Mouse (Mus musculus): ENCODE measurements at regions not wholly inside any gene's neighbourhood (a gene's known extent, or its start where the extent isn't known, plus 50 kb on each side); places are given as distances from the start of the nearest gene placed in this dataset.

DNA sequence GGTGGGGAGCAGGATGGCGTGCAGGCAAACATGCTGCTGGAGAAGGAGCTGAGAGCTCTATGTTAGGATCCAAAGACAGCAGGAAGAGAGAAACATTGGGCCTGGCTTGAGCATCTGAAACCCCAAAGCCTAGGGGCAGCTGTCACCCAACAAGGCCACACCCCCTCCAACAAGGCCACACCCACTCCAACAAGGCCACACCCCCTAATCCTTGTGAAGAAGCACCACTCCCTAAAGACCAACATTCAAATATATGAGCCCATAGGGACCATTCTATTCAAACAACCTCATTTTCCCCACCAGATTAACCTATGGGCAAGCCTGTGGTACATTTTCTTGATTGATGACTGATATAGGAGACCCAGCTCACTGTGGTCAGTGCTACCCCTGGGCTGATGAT lies 67.9 kb upstream of the Nepro start:
- 61% methylated on average over 1 of the region's 1 CpGs for WGBS (ENCODE audit: insufficient replicate concordance)
- Histone ChIP-seq H3K4me3 (replicated peaks) (no peak overlapping the region), H3K27ac (replicated peaks) (no peak overlapping the region), H3K4me2 (no peak overlapping the region), H3K27me3 (no peaks in the 10 kb centered on the region), H3K4me1 (replicated peaks) (no peaks in the 10 kb centered on the region), H3K9me3 (replicated peaks) (no peaks in the 10 kb centered on the region), H3K9ac (no peak overlapping the region), H3K36me3 (replicated peaks) (no peaks in the 10 kb centered on the region)
- no peak for ATAC-seq (ENCODE audit: insufficient read depth)

DNA sequence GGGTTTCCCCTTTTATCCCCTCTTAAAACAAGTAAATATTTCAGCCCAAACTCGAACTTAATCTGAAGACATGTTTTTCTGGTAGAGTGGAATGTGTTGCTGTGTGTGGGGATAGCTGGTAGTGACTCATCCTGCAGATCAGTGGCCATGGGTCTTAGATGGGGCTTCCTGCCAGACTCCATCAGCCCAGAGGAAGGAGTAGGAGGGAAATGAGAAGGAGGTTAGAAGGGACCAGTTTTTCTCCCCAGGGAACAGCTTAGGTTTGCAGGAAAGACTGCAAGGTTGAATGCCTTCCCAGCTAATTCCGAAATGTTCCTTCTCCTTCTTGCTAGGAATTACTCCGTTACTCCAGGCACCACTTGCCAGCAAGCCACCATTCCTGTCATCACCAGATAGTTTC lies 68.8 kb upstream of the Nepro start:
- H3K9ac ChIP-seq = no peak overlapping the region
- H3K9me3 ChIP-seq (replicated peaks) = no peaks in the 10 kb centered on the region
- no peak overlapping the region for H3K4me3 ChIP-seq (replicated peaks)
- H3K27me3 ChIP-seq = no peaks in the 10 kb centered on the region
- H3K36me3 ChIP-seq (replicated peaks) = no peaks in the 10 kb centered on the region
- no peak overlapping the region for H3K27ac ChIP-seq (replicated peaks)
- no peaks in the 10 kb centered on the region for H3K4me1 ChIP-seq (replicated peaks)
- 41% methylated on average over 3 of the region's 3 CpGs for WGBS (ENCODE audit: insufficient replicate concordance)
- ATAC-seq (ENCODE audit: insufficient read depth) = no peak
- H3K4me2 ChIP-seq = no peak overlapping the region

DNA sequence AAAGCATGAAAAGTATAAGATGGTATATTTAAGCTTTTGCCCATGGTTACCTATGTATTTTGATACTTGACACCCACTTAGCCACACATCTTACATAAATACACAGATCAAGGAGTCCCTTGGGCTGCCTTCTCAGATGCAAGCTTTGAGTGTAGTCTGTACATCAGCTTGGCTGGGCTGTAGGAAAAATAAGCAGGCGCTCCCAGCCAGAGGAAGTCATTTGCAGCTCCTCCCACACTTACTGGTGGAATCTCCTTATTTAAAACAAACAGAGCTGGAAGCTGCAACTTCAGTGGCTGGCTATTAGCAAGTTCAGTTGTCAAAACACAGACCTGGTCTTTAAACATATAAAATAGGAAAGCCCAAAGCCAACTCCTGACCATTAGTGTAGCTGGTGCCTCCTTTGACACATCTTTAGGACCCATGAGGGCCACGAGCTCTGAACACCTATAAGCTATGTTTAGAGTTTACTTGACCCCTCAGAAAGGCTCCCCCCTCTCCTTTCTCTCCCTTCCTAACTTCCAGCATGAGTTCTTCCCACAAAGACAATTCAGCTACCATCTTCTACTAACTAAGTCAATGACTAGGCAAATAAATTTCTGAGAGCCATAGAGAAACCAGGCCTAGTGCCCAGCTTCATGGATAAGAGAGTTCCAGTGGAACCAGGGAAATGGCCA lies 75.4 kb upstream of the Nepro start:
- H3K27ac ChIP-seq (replicated peaks) = no peak overlapping the region
- H3K4me1 ChIP-seq (replicated peaks) = no peaks in the 10 kb centered on the region
- H3K9me3 ChIP-seq (replicated peaks) = no peaks in the 10 kb centered on the region
- H3K4me3 ChIP-seq (replicated peaks) = no peak overlapping the region
- H3K9ac ChIP-seq = no peak overlapping the region
- WGBS (ENCODE audit: insufficient replicate concordance) = 35% methylated on average over 2 of the region's 2 CpGs
- no peak for ATAC-seq (ENCODE audit: insufficient read depth)
- no peak overlapping the region for H3K4me2 ChIP-seq
- no peaks in the 10 kb centered on the region for H3K36me3 ChIP-seq (replicated peaks)
- no peaks in the 10 kb centered on the region for H3K27me3 ChIP-seq

GRCm38 (mm10) chr16:44643992-44644391 lies 80.1 kb upstream of the Nepro start:
- H3K27me3 ChIP-seq = no peaks in the 10 kb centered on the region
- H3K4me3 ChIP-seq (replicated peaks) = no peak overlapping the region
- H3K9ac ChIP-seq = no peak overlapping the region
- ATAC-seq (ENCODE audit: insufficient read depth) = no peak
- H3K4me1 ChIP-seq (replicated peaks) = no peaks in the 10 kb centered on the region
- H3K36me3 ChIP-seq (replicated peaks) = no peaks in the 10 kb centered on the region
- no peak overlapping the region for H3K27ac ChIP-seq (replicated peaks)
- H3K9me3 ChIP-seq (replicated peaks) = no peaks in the 10 kb centered on the region
- no peak overlapping the region for H3K4me2 ChIP-seq
- WGBS (ENCODE audit: insufficient replicate concordance) = 26% methylated on average over 4 of the region's 4 CpGs

DNA sequence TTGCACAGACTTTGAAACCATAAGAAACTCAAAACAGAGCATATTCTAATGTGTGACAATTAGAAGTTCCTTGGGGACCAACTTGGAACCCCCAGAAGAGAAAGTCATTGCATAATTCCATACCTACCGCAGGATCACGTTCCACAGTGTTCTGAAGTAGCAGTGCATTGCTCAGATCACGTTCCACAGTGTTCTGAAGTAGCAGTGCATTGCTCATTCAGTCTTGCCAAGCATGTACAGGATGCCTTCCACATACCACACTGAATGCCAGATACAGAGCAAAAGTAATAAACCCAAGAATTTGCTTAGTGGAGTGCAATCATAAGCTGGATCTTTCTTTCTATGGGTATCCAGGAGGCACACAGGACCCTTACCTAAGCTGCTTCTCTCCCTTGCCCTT lies 78.4 kb upstream of the Boc start:
- Histone ChIP-seq H3K9me3 (replicated peaks) (no peaks in the 10 kb centered on the region), H3K27ac (replicated peaks) (no peak overlapping the region), H3K4me2 (no peak overlapping the region), H3K27me3 (no peaks in the 10 kb centered on the region), H3K4me1 (replicated peaks) (no peaks in the 10 kb centered on the region), H3K9ac (no peak overlapping the region), H3K4me3 (replicated peaks) (no peak overlapping the region), H3K36me3 (replicated peaks) (no peaks in the 10 kb centered on the region)
- ATAC-seq (ENCODE audit: insufficient read depth) = no peak
- WGBS (ENCODE audit: insufficient replicate concordance) = 69% methylated on average over 3 of the region's 3 CpGs

GRCm38 (mm10) chr16:44634486-44634885 lies 75.8 kb upstream of the Boc start:
- no peak overlapping the region for H3K4me3 ChIP-seq (replicated peaks)
- no peaks in the 10 kb centered on the region for H3K9me3 ChIP-seq (replicated peaks)
- H3K27ac ChIP-seq (replicated peaks) = no peak overlapping the region
- H3K9ac ChIP-seq = no peak overlapping the region
- H3K4me2 ChIP-seq = no peak overlapping the region
- H3K36me3 ChIP-seq (replicated peaks) = no peaks in the 10 kb centered on the region
- no peaks in the 10 kb centered on the region for H3K27me3 ChIP-seq
- WGBS (ENCODE audit: insufficient replicate concordance) = 83% methylated on average over 4 of the region's 4 CpGs
- H3K4me1 ChIP-seq (replicated peaks) = no peaks in the 10 kb centered on the region
- no peak for ATAC-seq (ENCODE audit: insufficient read depth)

DNA sequence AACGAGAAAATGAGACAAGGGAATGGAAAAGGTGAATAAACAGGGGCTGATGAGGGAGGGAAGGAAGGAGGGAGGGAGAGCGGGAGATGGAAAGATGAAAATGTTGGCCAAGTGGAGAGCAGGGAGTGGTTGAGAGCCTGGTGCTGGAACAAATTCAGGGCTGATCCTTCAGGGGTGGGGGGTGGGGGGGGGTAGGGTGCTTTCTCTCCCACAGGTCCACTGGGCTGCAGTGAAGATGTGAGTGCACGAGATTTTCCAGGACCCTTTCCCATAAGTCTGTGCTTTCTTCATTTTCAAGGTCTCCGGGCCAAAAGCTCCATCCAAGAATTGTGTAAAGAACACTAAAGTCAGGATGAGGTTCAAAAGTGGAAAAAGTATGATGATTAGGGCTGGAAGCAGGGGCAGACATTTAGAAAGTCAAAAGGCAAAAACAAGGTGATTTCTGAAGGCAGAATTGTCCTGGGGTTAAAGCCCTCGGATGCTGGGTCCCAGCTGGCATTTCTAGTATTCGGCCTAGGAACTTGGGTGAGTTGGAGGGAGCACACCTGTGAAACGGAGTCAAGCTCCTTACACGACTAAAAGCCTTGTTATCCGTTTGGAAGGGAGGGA lies 74.5 kb upstream of the Boc start:
- WGBS (ENCODE audit: insufficient replicate concordance) = 48% methylated on average over 9 of the region's 9 CpGs
- no peak for ATAC-seq (ENCODE audit: insufficient read depth)
- Histone ChIP-seq H3K4me2 (no peak overlapping the region), H3K4me1 (replicated peaks) (no peaks in the 10 kb centered on the region), H3K27ac (replicated peaks) (no peak overlapping the region), H3K9ac (no peak overlapping the region), H3K4me3 (replicated peaks) (no peak overlapping the region), H3K36me3 (replicated peaks) (no peaks in the 10 kb centered on the region), H3K9me3 (replicated peaks) (no peaks in the 10 kb centered on the region), H3K27me3 (no peaks in the 10 kb centered on the region)

DNA sequence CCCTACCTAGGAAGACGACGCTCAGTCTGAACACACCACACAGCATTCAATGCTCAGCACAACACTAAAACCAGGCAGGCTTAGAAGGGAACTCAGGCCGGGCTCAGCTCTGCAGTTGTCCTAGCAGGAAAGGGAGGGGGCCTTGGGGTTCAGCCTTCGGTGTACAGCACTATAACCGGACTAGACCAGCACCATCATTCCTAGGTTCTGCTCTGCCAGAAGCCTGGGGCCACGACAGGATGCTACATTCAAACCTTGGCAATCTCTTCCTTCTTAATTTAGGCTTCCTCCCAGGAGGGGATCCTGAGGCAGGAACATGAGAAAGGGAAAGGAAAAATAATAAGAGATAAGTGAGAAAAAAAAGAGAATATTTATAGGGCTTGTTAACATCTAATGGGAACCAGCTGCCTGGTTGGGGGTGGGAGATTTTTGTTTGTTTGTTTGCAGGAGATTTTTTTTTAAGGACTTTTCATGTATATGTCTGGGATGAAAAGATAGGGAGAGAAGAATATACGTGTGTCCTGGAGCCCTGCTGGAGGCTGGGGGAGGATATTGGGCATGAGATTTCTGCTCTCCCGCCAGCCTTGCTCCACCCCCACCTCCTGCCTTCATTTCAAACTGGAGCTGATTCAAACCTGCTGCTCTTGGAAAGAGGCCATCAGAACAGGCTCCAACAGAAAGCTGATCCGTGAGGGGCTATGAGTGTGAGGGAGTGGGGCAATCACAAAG lies 73.8 kb upstream of the Boc start:
- ATAC-seq (ENCODE audit: insufficient read depth) = no peak
- WGBS (ENCODE audit: insufficient replicate concordance) = 43% methylated on average over 9 of the region's 9 CpGs
- Histone ChIP-seq H3K4me1 (replicated peaks) (no peaks in the 10 kb centered on the region), H3K36me3 (replicated peaks) (no peaks in the 10 kb centered on the region), H3K27me3 (no peaks in the 10 kb centered on the region), H3K4me2 (no peak overlapping the region), H3K4me3 (replicated peaks) (no peak overlapping the region), H3K9ac (no peak overlapping the region), H3K27ac (replicated peaks) (no peak overlapping the region), H3K9me3 (replicated peaks) (no peaks in the 10 kb centered on the region)

- no peak overlapping the region for H3K4me2 ChIP-seq
- H3K27me3 ChIP-seq = no peaks in the 10 kb centered on the region
- WGBS (ENCODE audit: insufficient replicate concordance) = 50% methylated on average over 4 of the region's 4 CpGs
- no peak overlapping the region for H3K4me3 ChIP-seq (replicated peaks)
- H3K4me1 ChIP-seq (replicated peaks) = no peaks in the 10 kb centered on the region
- no peaks in the 10 kb centered on the region for H3K9me3 ChIP-seq (replicated peaks)
- H3K27ac ChIP-seq (replicated peaks) = no peak overlapping the region
- ATAC-seq (ENCODE audit: insufficient read depth) = no peak
- no peaks in the 10 kb centered on the region for H3K36me3 ChIP-seq (replicated peaks)
- H3K9ac ChIP-seq = no peak overlapping the region
These were observed 72.8 kb upstream of the Boc start for GRCm38 (mm10) chr16:44631357-44632053.

DNA sequence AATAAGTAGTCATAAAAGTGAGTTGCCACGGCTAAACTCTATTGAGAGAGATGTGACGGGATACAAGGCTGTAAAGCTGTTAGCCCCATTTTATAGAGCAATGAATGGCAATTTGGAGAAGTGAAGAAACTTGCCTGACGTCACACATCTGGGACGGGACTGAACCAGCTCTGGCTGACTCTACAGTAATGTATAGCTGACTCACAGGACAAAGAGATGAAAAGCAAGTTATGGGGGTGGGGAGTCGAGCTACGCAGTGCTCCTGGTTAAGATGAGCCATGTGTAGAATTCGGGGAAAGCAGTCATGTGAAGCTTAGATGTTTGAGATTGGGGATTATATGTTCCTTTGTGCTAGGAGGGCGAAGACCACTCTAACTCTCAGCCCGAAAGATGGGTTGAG lies 72.2 kb upstream of the Boc start:
- Histone ChIP-seq H3K9ac (no peak overlapping the region), H3K27ac (replicated peaks) (no peak overlapping the region), H3K4me1 (replicated peaks) (no peaks in the 10 kb centered on the region), H3K27me3 (no peaks in the 10 kb centered on the region), H3K4me3 (replicated peaks) (no peak overlapping the region), H3K36me3 (replicated peaks) (no peaks in the 10 kb centered on the region), H3K9me3 (replicated peaks) (no peaks in the 10 kb centered on the region), H3K4me2 (no peak overlapping the region)
- ATAC-seq (ENCODE audit: insufficient read depth) = no peak
- WGBS (ENCODE audit: insufficient replicate concordance) = 44% methylated on average over 9 of the region's 9 CpGs

- Histone ChIP-seq H3K27me3 (no peaks in the 10 kb centered on the region), H3K9me3 (replicated peaks) (no peaks in the 10 kb centered on the region), H3K9ac (no peak overlapping the region), H3K4me2 (no peak overlapping the region), H3K27ac (replicated peaks) (no peak overlapping the region), H3K36me3 (replicated peaks) (no peaks in the 10 kb centered on the region), H3K4me3 (replicated peaks) (no peak overlapping the region), H3K4me1 (replicated peaks) (no peaks in the 10 kb centered on the region)
- no peak for ATAC-seq (ENCODE audit: insufficient read depth)
- WGBS (ENCODE audit: insufficient replicate concordance) = 42% methylated on average over 9 of the region's 9 CpGs
These were observed 71.7 kb upstream of the Boc start for GRCm38 (mm10) chr16:44630426-44630825.
